Mouse (Mus musculus) lung, postnatal 0 days (tissue): ENCODE measurements around the gene Cenpf.

Experiments used
- CTCF ChIP-seq: IDR thresholded peaks from 2 replicates; pipeline ENCODE4 v1.5.1; 2016; ENCODE audit warnings: antibody characterized with exemption, mild to moderate bottlenecking
- EP300 ChIP-seq: IDR thresholded peaks from 2 replicates; pipeline ENCODE4 v1.6.1; 2016; ENCODE audit warnings: antibody characterized with exemption, mild to moderate bottlenecking, control low read depth

DNA sequence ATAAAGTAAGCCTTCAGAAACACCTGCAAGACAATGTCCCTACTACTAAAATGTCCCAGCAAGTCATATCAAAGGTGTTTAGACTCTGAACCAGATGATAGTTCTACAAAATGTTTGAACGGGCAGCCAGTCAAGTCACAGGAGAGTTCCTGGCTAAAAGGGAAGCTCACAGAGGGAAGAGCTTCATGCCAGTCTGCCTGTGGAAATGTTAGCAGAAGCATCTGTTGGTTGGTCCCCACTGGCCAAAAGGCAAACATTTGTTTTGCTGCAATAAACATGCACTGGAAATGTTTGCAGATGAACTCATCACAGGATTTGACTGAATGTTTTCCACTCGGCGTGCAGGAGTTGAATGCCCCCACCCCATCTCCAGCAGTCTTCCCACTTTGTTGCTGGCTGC lies 21.9 kb downstream of the Cenpf start:
- TF ChIP-seq EP300 (no peak), CTCF (no peak)
